Mouse (Mus musculus) limb, embryonic 12.5 days (tissue): ENCODE results near the gene Ddah1. TPM values are rescaled to one million over a fixed set of nuclear protein-coding genes. Genes with fewer than 3 reads are reported as not detected.

ENCODE experiments used
- ATAC-seq: fragments of 200-750 bp; cut with Nextera tagmentation; 2 replicates; pipeline ENCODE4 v1.8.0; 2017; ENCODE audit warnings: low read depth, moderate TSS enrichment; ENCODE audit not compliant: insufficient number of reproducible peaks, insufficient read depth, low FRiP score, low TSS enrichment
- H3K27ac ChIP-seq: fragments of 300-500 bp; sonication (generic); 2 replicates; pipeline ENCODE4 v1.5.1; 2016; ENCODE audit warnings: mild to moderate bottlenecking, moderate library complexity
- H3K27me3 ChIP-seq: fragments of 300-500 bp; sonication (generic); 2 replicates; pipeline ENCODE4 v1.6.1; 2016; ENCODE audit warnings: mild to moderate bottlenecking, moderate library complexity
- H3K36me3 ChIP-seq: fragments of 300-500 bp; sonication (generic); 2 replicates; pipeline ENCODE4 v1.6.1; 2016; ENCODE audit warnings: mild to moderate bottlenecking, moderate library complexity
- H3K4me1 ChIP-seq: fragments of 300-500 bp; sonication (generic); replicated peaks from 2 replicates; pipeline ENCODE4 v1.6.1; 2016
- H3K4me2 ChIP-seq: fragments of 300-500 bp; sonication (generic); 2 replicates; pipeline ENCODE4 v1.6.1; 2016; ENCODE audit warnings: mild to moderate bottlenecking, moderate library complexity
- H3K4me3 ChIP-seq: fragments of 300-500 bp; sonication (generic); replicated peaks from 2 replicates; pipeline ENCODE4 v1.5.1; 2016; ENCODE audit warnings: mild to moderate bottlenecking
- H3K9ac ChIP-seq: fragments of 300-500 bp; sonication (generic); replicated peaks from 2 replicates; pipeline ENCODE4 v1.6.1; 2016; ENCODE audit warnings: mild to moderate bottlenecking, moderate library complexity
- H3K9me3 ChIP-seq: fragments of 300-500 bp; sonication (generic); 2 replicates; pipeline ENCODE4 v1.6.1; 2016; ENCODE audit warnings: mild to moderate bottlenecking, moderate library complexity
- WGBS: fragments of 180-500 bp; shearing (Covaris S2); methylation state at CpG from one replicate; pipeline ENCODE4 v1.1.7; 2016; 5-methylcytosine and 5-hydroxymethylcytosine counted together
- polyA plus RNA-seq: library from polyadenylated mRNA; unstranded; fragments of >200 nt; fragmentation: Nextera tagmentation; extraction: Ambion mirVana; gene quantifications from 2 replicates; pipeline ENCODE4 v1.2.1, GENCODE M21; 2016

Ddah1 gene
- polyA plus RNA-seq, 1 experiment from 2014 or later, result 21.7 TPM

- Histone ChIP-seq H3K9me3 (no peaks in the 10 kb centered on the region), H3K9ac (peak within 1 kb of the TSS; percentile 93), H3K4me2 (peak within 1 kb of the TSS; percentile 77), H3K27me3 (no peaks in the 10 kb centered on the region), H3K4me3 (peak within 1 kb of the TSS; percentile 96), H3K36me3 (peaks cover 41% of the 10 kb centered on the region), H3K4me1 (peaks cover 13% of the 10 kb centered on the region), H3K27ac (peak within 1 kb of the TSS; percentile 72)
- ATAC-seq, result peak; percentile 84
- WGBS, result 2% methylated on average over 68 of the region's 70 CpGs
Measured at GRCm38 (mm10) chr3:145937505-145938404, 179.3 kb downstream of the Ddah1 start, which contains the start of gene 2410004B18Rik. 2410004B18Rik (plus strand) TSS chr3:145938014.

GRCm38 (mm10) chr3:145938405-145939349 is 180.2 kb downstream of the Ddah1 start:
- H3K9ac ChIP-seq, result peak overlapping the region; percentile 93
- no peak overlapping the region for H3K27ac ChIP-seq
- WGBS, result 25% methylated on average over 46 of the region's 50 CpGs
- H3K4me3 ChIP-seq, result peak overlapping the region; percentile 96
- H3K9me3 ChIP-seq, result no peaks in the 10 kb centered on the region
- no peaks in the 10 kb centered on the region for H3K27me3 ChIP-seq
- H3K4me2 ChIP-seq, result peak overlapping the region; percentile 77
- peak; percentile 14; the same call in 1 of the 2 replicates for ATAC-seq
- peaks cover 13% of the 10 kb centered on the region for H3K4me1 ChIP-seq
- peaks cover 40% of the 10 kb centered on the region for H3K36me3 ChIP-seq

- no peak for ATAC-seq
- H3K27ac ChIP-seq, result no peak overlapping the region
- peak overlapping the region; percentile 96; the same call in 1 of the 2 replicates for H3K4me3 ChIP-seq
- H3K36me3 ChIP-seq, result peaks cover 42% of the 10 kb centered on the region
- no peaks in the 10 kb centered on the region for H3K27me3 ChIP-seq
- peak overlapping the region; percentile 77 for H3K4me2 ChIP-seq
- no peak overlapping the region for H3K9ac ChIP-seq
- WGBS, result 87% methylated on average over 12 of the region's 12 CpGs
- no peaks in the 10 kb centered on the region for H3K9me3 ChIP-seq
- H3K4me1 ChIP-seq, result peaks cover 13% of the 10 kb centered on the region
Measured at GRCm38 (mm10) chr3:145939402-145939801, 180.9 kb downstream of the Ddah1 start.

- Histone ChIP-seq H3K4me2 (no peak overlapping the region), H3K4me3 (no peak overlapping the region), H3K4me1 (peaks cover 13% of the 10 kb centered on the region), H3K36me3 (peaks cover 45% of the 10 kb centered on the region), H3K9ac (no peak overlapping the region), H3K27me3 (no peaks in the 10 kb centered on the region), H3K27ac (no peak overlapping the region), H3K9me3 (no peaks in the 10 kb centered on the region)
- ATAC-seq, result no peak
- 92% methylated on average over 4 of the region's 4 CpGs for whole genome bisulfite sequencing
Measured at GRCm38 (mm10) chr3:145939971-145940370, 181.5 kb downstream of the Ddah1 start.

GRCm38 (mm10) chr3:145941971-145942370 is 183.5 kb downstream of the Ddah1 start:
- Histone ChIP-seq H3K36me3 (peaks cover 57% of the 10 kb centered on the region), H3K4me1 (peaks cover 19% of the 10 kb centered on the region), H3K4me3 (no peak overlapping the region), H3K4me2 (no peak overlapping the region), H3K27me3 (no peaks in the 10 kb centered on the region), H3K9ac (no peak overlapping the region), H3K27ac (no peak overlapping the region), H3K9me3 (no peaks in the 10 kb centered on the region)
- WGBS, result 16% methylated on average over 3 of the region's 3 CpGs
- no peak for ATAC-seq

Other genes with a start within 250 kb of the Ddah1 start
- gene Znhit6, start 182.5 kb upstream of the Ddah1 start, polyA plus RNA-seq, result 45.7 and 46.8 TPM in 2 replicates
- gene Ccn1, start 108.7 kb upstream of the Ddah1 start, polyA plus RNA-seq, result 58.7 and 65.8 TPM in 2 replicates
- 50.8 and 54.6 TPM in 2 replicates for gene Bcl10, start 164.1 kb downstream of the Ddah1 start, polyA plus RNA-seq
- 47.4 and 55.2 TPM in 2 replicates for gene 2410004B18Rik, start 179.3 kb downstream of the Ddah1 start, polyA plus RNA-seq
- 2.5 and 3.3 TPM in 2 replicates for gene Syde2, start 229.2 kb downstream of the Ddah1 start, polyA plus RNA-seq